Mouse (Mus musculus) WW6 (cell line): Measurements from ENCODE around the gene Gm12185.
"Not testable (repeated sequence)": the region's sequence is repeated elsewhere in the genome, so short reads cannot be mapped to it uniquely, and the experiment has no call there.

Experiments used
- DNase-seq: peaks from one replicate; pipeline ENCODE4 v3.0.0-alpha.2; 2013; ENCODE audit warnings: low read depth, low spot score

Gm12185 gene

DNA sequence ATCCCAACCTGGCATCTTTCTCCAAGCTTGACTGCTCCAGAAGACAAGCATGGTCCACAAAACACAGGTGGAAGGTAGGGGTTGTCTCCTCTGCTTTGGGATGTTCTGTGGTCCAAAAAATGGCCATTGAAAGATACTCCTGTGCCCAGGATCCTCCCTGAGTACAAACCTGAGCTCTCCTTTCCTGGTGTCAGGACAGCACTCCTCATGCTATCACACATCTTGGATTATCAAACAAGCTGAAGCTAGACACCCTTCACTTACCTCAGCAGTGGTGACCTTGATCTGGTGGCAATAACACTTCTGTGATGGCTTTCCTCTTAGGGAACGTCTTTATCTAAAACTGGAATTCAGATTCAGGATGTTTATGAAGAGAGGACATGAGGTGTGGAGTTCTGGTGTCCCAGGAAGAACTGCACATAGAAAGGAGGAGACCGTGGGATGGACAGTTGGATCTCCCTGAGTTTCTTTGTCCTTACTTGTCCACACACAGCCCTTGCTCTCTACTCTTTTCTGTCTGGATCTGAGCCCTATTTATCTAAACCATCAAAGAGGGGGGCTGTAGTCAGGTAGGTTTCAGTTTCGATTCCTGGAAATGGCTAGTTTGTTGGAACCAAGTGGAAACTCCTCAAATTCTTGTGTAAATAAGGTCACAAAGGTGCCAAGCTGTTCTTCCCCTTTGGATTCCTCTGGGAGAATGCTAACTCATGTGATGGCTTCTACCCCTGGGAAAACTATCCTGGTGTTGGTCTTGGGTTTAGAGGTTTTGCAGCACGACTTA is at the start of gene Gm12185:
Gene Gm12185, minus strand, starts transcription at position 487 of the 781 bp plus-strand sequence.
- not testable (repeated sequence) for DNase-seq

DNA sequence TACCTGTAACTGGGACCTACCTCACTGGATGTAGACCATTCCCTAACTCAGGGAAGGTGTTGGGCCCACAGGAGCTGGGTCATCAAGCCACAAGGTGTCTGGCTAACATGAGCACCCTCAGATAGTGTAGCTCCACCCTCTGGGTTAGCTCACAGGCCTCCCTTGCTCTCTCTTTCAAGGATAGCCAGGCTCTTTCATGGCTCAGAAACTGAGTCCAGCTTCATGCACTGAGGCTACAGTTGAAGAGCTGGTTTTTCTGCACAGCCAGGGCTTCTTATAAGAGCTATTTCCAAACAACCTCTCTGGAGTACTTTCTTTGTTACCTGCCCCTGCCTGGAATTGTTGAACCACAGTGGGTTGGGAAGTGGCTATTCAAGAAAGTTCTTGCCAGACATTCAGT is 20.0 kb upstream of the Gm12185 start:
- not testable (repeated sequence) for DNase-seq

GRCm38 (mm10) chr11:49006785-49007184 is 14.8 kb upstream of the Gm12185 start:
- DNase-seq = not testable (repeated sequence)

GRCm38 (mm10) chr11:49006317-49006716 is 14.3 kb upstream of the Gm12185 start:
- not testable (repeated sequence) for DNase-seq

- not testable (repeated sequence) for DNase-seq
Observed at GRCm38 (mm10) chr11:49000411-49000810, 8.4 kb upstream of the Gm12185 start.

DNA sequence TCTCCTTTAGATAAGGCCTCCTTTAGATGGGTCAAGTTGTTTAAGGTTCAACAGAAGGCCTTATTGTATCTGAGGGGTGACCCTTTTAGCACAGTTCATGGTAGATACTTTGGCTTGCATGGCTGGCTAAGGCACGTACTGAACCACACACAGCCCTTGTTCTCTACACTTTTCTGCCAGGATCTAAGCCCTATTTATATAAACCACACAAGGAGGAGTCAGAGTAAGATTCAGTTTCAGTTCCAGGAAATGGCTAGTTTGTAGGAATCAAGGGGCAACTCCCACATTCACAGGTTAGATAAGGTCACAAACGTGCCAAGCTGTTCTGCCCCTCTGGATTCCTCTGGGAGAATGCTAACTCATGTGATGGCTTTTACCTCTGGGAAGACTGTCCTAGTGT is 2.0 kb upstream of the Gm12185 start, which contains the start of gene Tgtp1:
Gene Tgtp1, minus strand, starts transcription at position 155 of the 400 bp plus-strand sequence.
- DNase-seq = not testable (repeated sequence)

GRCm38 (mm10) chr11:48993296-48993695 is 1.3 kb upstream of the Gm12185 start:
- DNase-seq = not testable (repeated sequence)

DNA sequence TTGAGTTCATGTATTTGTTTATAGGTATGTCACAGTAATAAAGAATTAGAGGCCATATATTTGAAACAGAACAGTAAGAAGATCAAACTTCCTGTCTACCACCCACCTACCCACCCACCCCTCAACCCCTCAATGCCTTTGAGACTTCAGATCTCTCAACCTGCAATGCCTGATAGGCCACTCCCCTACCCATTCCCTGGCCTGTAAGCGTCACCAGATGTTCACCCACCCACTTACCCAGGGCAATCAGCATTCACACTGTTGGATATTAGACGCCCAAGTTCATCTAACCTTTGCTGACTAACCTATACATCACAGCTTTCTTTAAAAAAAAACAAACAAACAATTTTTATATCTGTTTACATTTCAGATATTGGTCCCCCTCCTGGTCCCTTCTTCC is 2.0 kb downstream of the Gm12185 start:
- DNase-seq = not testable (repeated sequence)

- DNase-seq = not testable (repeated sequence)
Observed at GRCm38 (mm10) chr11:48988219-48988618, 3.8 kb downstream of the Gm12185 start.

GRCm38 (mm10) chr11:48982848-48983247 is 9.2 kb downstream of the Gm12185 start:
- DNase-seq = not testable (repeated sequence)

- DNase-seq = not testable (repeated sequence)
Observed at GRCm38 (mm10) chr11:48980052-48980451, 12.0 kb downstream of the Gm12185 start.

- not testable (repeated sequence) for DNase-seq
Observed at GRCm38 (mm10) chr11:48979251-48979650, 12.8 kb downstream of the Gm12185 start, which contains the start of gene 9930111J21Rik1. TSS of gene 9930111J21Rik1 (minus strand) at chr11:48979398.

DNA sequence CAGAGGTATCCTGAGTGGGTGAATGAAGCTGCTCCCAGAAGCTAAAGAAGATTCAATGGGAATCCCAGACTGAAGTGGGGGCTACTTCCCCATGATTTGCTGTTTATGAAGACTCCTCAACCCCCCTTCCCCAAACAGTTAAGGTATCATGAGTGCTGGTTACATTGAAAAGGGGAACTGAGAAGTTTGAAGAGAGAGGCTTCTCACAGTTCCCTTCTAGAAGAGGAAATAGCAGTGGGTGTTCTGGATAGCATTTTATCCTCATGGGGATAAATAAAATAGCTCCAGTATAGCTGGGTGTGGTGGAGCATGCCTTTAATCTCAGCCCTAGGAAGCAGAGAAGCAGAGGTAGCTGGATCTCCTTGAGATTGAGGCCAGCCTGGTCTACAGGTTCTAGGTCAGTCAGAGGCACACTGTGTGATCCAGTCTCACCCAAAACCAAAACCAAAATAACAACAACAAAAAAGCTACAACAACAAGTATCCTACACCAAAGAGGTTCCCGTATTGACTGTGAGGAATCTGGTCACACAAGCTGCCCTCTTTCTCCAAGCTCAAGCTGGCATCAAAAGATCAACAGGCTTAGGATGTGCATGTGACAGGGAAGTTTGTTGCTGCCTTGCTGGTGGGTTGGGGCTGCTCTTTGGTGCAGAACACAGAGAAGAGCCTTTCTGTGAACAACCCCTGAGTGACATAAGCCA is 13.6 kb downstream of the Gm12185 start, which contains the start of gene Olfr56:
Gene Olfr56, plus strand, starts transcription at position 650 of the 700 bp plus-strand sequence.
- not testable (repeated sequence) for DNase-seq

- not testable (repeated sequence) for DNase-seq
Observed at GRCm38 (mm10) chr11:48974686-48975085, 17.3 kb downstream of the Gm12185 start.

DNA sequence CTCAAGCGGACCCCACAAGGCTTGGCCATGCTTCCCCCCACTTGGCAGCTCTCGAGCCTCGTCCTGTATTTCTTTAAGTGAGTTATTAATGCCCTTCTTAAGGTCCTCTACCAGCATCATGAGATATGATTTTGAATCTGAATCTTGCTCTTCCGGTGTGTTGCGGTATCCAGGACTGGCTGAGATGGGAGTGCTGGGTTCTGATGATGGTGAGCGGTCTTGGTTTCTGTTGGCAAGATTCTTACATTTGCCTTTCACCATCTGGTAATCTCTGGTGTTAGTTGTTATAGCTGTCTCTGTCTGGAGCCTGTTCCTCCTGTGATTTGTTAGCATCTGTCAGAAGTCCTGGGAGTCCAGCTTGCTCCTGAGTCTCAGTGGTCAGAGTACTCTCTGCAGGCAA is 45.9 kb downstream of the Gm12185 start, which contains the start of gene Psme2b:
Gene Psme2b, minus strand, starts transcription at position 101 of the 400 bp plus-strand sequence.
- not testable (repeated sequence) for DNase-seq

DNA sequence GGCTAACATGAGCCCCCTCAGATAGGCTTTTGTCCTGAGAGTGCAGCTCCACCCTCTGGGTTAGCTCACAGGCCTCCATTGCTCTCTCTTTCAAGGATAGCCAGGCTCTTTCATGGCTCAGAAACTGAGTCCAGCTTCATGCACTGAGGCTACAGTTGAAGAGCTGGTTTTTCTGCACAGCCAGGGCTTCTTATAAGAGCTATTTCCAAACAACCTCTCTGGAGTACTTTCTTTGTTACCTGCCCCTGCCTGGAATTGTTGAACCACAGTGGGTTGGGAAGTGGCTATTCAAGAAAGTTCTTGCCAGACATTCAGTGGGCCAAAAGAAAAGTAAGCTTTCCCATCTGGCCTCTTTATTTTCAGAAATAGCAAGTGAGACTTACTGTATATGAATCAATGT is 52.7 kb downstream of the Gm12185 start:
- DNase-seq = not testable (repeated sequence)

- not testable (repeated sequence) for DNase-seq
Observed at GRCm38 (mm10) chr11:48935291-48935690, 56.7 kb downstream of the Gm12185 start.

DNA sequence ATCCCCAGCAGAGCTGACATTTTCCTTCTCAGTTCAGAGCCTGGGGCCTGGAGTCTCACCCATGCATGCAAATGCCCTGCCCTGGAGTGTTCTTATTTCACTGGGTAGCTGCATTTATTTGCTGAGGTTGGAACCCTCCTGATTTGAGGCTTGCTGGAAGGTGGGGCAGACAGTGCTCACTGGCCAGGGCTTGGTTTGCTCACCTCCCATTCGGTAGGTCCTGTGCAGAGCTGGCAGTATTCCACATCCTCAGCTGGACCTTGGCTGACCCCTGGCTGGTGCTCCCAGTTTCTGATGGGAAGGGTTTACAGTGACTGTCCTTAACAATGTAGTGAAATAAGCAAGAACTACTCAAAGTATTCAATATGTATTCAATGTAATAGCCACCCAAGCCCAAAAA is 58.1 kb downstream of the Gm12185 start:
- DNase-seq = not testable (repeated sequence)

- DNase-seq = not testable (repeated sequence)
Observed at GRCm38 (mm10) chr11:48933422-48933821, 58.6 kb downstream of the Gm12185 start.

DNA sequence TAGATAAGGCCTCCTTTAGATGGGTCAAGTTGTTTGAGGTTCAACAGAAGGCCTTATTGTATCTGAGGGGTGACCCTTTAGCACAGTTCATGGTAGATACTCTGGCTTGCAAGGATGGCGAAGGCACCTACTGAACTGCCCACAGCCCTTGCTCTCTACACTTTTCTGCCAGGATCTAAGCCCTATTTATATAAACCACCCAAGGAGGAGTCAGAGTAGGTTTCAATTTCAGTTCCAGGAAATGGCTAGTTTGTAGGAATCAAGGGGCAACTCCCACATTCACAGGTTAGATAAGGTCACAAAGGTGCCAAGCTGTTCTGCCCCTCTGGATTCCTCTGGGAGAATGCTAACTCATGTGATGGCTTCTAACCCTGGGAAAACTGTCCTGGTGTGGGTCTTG is 64.0 kb downstream of the Gm12185 start:
- not testable (repeated sequence) for DNase-seq

- not testable (repeated sequence) for DNase-seq
Observed at GRCm38 (mm10) chr11:48926437-48926836, 65.6 kb downstream of the Gm12185 start.

- not testable (repeated sequence) for DNase-seq
Observed at GRCm38 (mm10) chr11:48923818-48924217, 68.2 kb downstream of the Gm12185 start.
